Mouse (Mus musculus) MEL (cell line): Measurements from ENCODE around the gene Gopc.

ENCODE experiments used
- EP300 ChIP-seq, 2 experiments: IDR thresholded peaks; 2 replicates each; pipeline ENCODE4 v1.6.1; 2011; ENCODE audit warnings: improper control_type of control experiment in 2 of 2, low read length in 2 of 2, low read depth in 1 of 2, mild to moderate bottlenecking in 1 of 2
- USF1 ChIP-seq: IDR thresholded peaks from 2 replicates; pipeline ENCODE4 v1.6.1; 2014; ENCODE audit warnings: low read depth, mild to moderate bottlenecking, inconsistent platforms, low read length, improper control_type of control experiment, moderate library complexity
- ZNF384 ChIP-seq: IDR thresholded peaks from 2 replicates; pipeline ENCODE4 v1.6.1; 2012; ENCODE audit warnings: low read depth, mild to moderate bottlenecking, inconsistent platforms, low read length, improper control_type of control experiment

DNA sequence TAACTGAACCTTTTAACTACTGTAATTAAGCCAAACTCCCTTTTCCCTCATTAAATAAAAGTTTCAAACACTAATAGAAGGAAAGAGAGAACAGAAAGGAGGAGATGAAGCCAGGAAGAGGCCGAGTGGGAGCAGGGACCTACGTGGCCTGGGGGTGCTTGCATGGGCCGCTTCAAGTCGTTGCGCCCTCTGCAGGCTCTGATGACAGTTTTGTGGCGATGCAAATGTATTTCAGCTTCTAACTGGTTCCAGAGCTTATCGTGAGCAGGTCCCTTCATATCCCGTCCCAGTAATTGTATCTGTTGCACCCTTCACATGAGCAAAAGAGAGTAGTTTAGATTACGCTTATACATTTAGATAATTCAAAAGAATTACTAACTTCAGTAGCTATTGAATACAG lies 28.7 kb downstream of the Gopc start:
- TF ChIP-seq ZNF384 (no peak), USF1 (no peak), EP300 (IDR thresholded peaks at IDR 0.05; ENCODE audit: low read depth in 1 of 2, low read length in 2 of 2) (no peak)
